Mouse (Mus musculus) kidney, embryonic 14.5 days (tissue): ENCODE measurements around the gene Tnfsf10. TPM values are rescaled to one million over a fixed set of nuclear protein-coding genes. Genes with fewer than 3 reads are reported as not detected.
"Not testable (repeated sequence)": the region's sequence is repeated elsewhere in the genome, so short reads cannot be mapped to it uniquely, and the experiment has no call there.

Source experiments
- ATAC-seq: fragments of 200-750 bp; cut with Nextera tagmentation; 2 replicates; pipeline ENCODE4 v1.8.0; 2017; ENCODE audit warnings: moderate number of reproducible peaks, mild to moderate bottlenecking, moderate TSS enrichment, moderate library complexity; ENCODE audit not compliant: low FRiP score, low TSS enrichment
- H3K27ac ChIP-seq: fragments of 300-500 bp; sonication (generic); 2 replicates; pipeline ENCODE4 v1.5.1; 2014; ENCODE audit warnings: low read depth, mild to moderate bottlenecking, low read length, moderate library complexity, mixed read lengths
- H3K27me3 ChIP-seq: fragments of 300-500 bp; sonication (generic); 2 replicates; pipeline ENCODE4 v1.6.1; 2014; ENCODE audit warnings: mild to moderate bottlenecking, low read length; ENCODE audit not compliant: control insufficient read depth, insufficient read depth
- H3K36me3 ChIP-seq: fragments of 300-500 bp; sonication (generic); 2 replicates; pipeline ENCODE4 v1.6.1; 2014; ENCODE audit warnings: low read length, mixed read lengths; ENCODE audit not compliant: control insufficient read depth, insufficient read depth
- H3K4me1 ChIP-seq: fragments of 300-500 bp; sonication (generic); 2 replicates; pipeline ENCODE4 v1.6.1; 2014; ENCODE audit warnings: low read length, mixed read lengths; ENCODE audit not compliant: control insufficient read depth, insufficient read depth
- H3K4me2 ChIP-seq: fragments of 300-500 bp; sonication (generic); replicated peaks from 2 replicates; pipeline ENCODE4 v1.6.1; 2014; ENCODE audit warnings: low read depth, mild to moderate bottlenecking, low read length
- H3K4me3 ChIP-seq: fragments of 300-500 bp; sonication (generic); 2 replicates; pipeline ENCODE4 v1.5.1; 2014; ENCODE audit warnings: mild to moderate bottlenecking, low read length
- H3K9ac ChIP-seq: fragments of 300-500 bp; sonication (generic); 2 replicates; pipeline ENCODE4 v1.6.1; 2014; ENCODE audit warnings: low read depth, mild to moderate bottlenecking, low read length, moderate library complexity
- H3K9me3 ChIP-seq: fragments of 300-500 bp; sonication (generic); 2 replicates; pipeline ENCODE4 v1.6.1; 2016; ENCODE audit warnings: low read length; ENCODE audit not compliant: control insufficient read depth
- WGBS: fragments of 180-500 bp; shearing (Covaris S2); extraction: QIAGEN DNeasy Blood & Tissue Kit; methylation state at CpG from one replicate; pipeline ENCODE4 v1.1.7; 2014; 5-methylcytosine and 5-hydroxymethylcytosine counted together
- polyA plus RNA-seq: library from polyadenylated mRNA; unstranded; fragments of >200 nt; fragmentation: Nextera tagmentation; extraction: Ambion mirVana; gene quantifications from 2 replicates; pipeline ENCODE4 v1.2.1, GENCODE M21; 2014

The Tnfsf10 gene
- polyA plus RNA-seq, 1 experiment from 2014 or later = 0.38 TPM

GRCm38 (mm10) chr3:27283071-27283713 is 33.6 kb upstream of the Tnfsf10 start:
- no peaks in the 10 kb centered on the region for H3K9me3 ChIP-seq
- no peaks in the 10 kb centered on the region for H3K36me3 ChIP-seq
- WGBS = 5% methylated on average over 27 of the region's 27 CpGs
- H3K4me1 ChIP-seq = 0 out of 2 replicates have a peak, but pooled peaks cover 9% of the 10 kb centered on the region
- peak overlapping the region; percentile 35 for H3K4me2 ChIP-seq
- peak overlapping the region; percentile 8 for H3K4me3 ChIP-seq
- peak overlapping the region; percentile 40; the same call in 1 of the 2 replicates for H3K9ac ChIP-seq
- peak; percentile 57 for ATAC-seq
- H3K27ac ChIP-seq = peak overlapping the region; percentile 53; the same call in 1 of the 2 replicates
- H3K27me3 ChIP-seq = no peaks in the 10 kb centered on the region

GRCm38 (mm10) chr3:27283796-27284195 is 33.0 kb upstream of the Tnfsf10 start:
- Histone ChIP-seq H3K4me2 (peak overlapping the region; percentile 35; the same call in 1 of the 2 replicates), H3K36me3 (no peaks in the 10 kb centered on the region), H3K4me3 (no peak overlapping the region), H3K27ac (peak overlapping the region; percentile 53; the same call in 1 of the 2 replicates), H3K9me3 (no peaks in the 10 kb centered on the region), H3K27me3 (no peaks in the 10 kb centered on the region), H3K9ac (no peak overlapping the region), H3K4me1 (0 out of 2 replicates have a peak, but pooled peaks cover 9% of the 10 kb centered on the region)
- ATAC-seq = no peak
- WGBS = 46% methylated on average over 7 of the region's 7 CpGs

DNA sequence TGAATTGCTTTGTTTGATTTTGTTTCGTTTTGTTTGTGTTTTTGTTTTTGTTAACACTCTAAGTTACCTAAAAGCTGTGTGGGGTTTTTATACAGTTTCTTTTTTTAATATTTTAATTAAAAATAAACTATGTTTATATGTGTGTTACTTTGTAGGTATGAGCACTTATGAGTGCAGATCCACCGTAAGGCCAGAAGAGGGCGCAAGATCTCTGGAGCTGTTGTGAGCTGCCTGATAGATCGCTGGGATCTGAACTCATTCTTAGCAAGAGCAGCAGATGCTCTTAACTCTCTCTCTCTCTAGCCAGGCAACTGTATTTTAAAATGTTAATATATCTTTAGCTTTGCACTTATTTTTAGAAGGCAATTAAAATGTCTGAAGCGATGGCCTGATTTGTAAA is 32.6 kb upstream of the Tnfsf10 start:
- Histone ChIP-seq H3K36me3 (no peaks in the 10 kb centered on the region), H3K4me3 (no peak overlapping the region), H3K9me3 (no peaks in the 10 kb centered on the region), H3K4me1 (0 out of 2 replicates have a peak, but pooled peaks cover 9% of the 10 kb centered on the region), H3K4me2 (no peak overlapping the region), H3K9ac (no peak overlapping the region), H3K27ac (no peak overlapping the region), H3K27me3 (no peaks in the 10 kb centered on the region)
- 87% methylated on average over 5 of the region's 5 CpGs for WGBS
- ATAC-seq = no peak

- Histone ChIP-seq H3K27me3 (no peaks in the 10 kb centered on the region), H3K36me3 (no peaks in the 10 kb centered on the region), H3K9me3 (no peaks in the 10 kb centered on the region), H3K9ac (no peak overlapping the region), H3K4me2 (no peak overlapping the region), H3K27ac (0 out of 2 replicates have a peak overlapping the region, but pooled peaks have one; percentile 18), H3K4me3 (no peak overlapping the region), H3K4me1 (0 out of 2 replicates have a peak, but pooled peaks cover 9% of the 10 kb centered on the region)
- 41% methylated on average over 9 of the region's 9 CpGs for WGBS
- ATAC-seq = no peak
Observed at GRCm38 (mm10) chr3:27285072-27285471, 31.8 kb upstream of the Tnfsf10 start.

DNA sequence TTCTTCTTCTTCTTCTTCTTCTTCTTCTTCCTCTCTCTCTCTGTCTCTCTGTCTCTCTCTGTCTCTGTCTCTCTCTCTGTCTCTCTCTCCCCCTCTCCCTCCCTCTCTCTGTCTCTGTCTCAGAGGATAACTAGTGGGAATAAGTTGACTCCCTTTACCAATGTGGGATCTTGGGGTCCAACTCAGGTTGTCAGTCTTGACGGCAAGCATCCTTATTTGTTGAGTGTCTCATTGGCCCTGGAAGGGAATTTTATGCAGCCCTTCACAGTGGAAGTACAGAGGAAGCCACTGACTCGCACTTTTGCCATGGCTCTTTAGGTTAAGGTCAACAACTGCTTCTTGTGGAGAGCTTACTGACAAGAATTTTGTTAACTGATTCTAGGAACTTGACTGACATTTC is 28.5 kb upstream of the Tnfsf10 start:
- Histone ChIP-seq H3K9ac (no peak overlapping the region), H3K4me2 (no peak overlapping the region), H3K4me3 (no peak overlapping the region), H3K36me3 (no peaks in the 10 kb centered on the region), H3K9me3 (no peaks in the 10 kb centered on the region), H3K4me1 (0 out of 2 replicates have a peak, but pooled peaks cover 2% of the 10 kb centered on the region), H3K27ac (no peak overlapping the region), H3K27me3 (no peaks in the 10 kb centered on the region)
- ATAC-seq = no peak
- 64% methylated on average over 2 of the region's 2 CpGs for WGBS

- Histone ChIP-seq H3K9ac (no peak overlapping the region), H3K4me3 (no peak overlapping the region), H3K9me3 (no peaks in the 10 kb centered on the region), H3K36me3 (no peaks in the 10 kb centered on the region), H3K27ac (peak overlapping the region; percentile 49; the same call in 1 of the 2 replicates), H3K4me1 (no peaks in the 10 kb centered on the region), H3K4me2 (no peak overlapping the region), H3K27me3 (no peaks in the 10 kb centered on the region)
- ATAC-seq = no peak
- 40% methylated on average over 8 of the region's 8 CpGs for WGBS
Observed at GRCm38 (mm10) chr3:27288909-27289308, 27.9 kb upstream of the Tnfsf10 start.

DNA sequence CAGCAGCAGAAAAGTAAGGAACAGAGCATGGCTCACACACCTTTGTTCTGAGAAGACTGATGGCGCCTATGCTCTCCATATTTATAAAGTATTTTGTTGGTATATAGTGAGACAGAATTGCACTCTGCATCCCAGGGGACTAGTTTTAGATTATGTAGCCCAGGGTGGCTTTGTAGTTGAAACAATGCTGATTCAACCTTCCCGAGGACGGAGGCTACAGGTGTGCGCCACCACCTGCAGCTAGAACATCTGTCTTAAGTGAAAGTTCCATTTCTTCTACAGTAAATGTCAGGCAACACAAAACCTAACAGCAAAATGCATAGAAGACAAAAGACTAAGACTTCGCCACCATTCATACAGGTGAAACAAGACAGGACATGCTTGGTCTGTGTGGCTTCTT is 26.5 kb upstream of the Tnfsf10 start:
- Histone ChIP-seq H3K27ac (no peak overlapping the region), H3K4me2 (no peak overlapping the region), H3K4me3 (no peak overlapping the region), H3K9me3 (no peaks in the 10 kb centered on the region), H3K27me3 (no peaks in the 10 kb centered on the region), H3K9ac (no peak overlapping the region), H3K4me1 (no peaks in the 10 kb centered on the region), H3K36me3 (no peaks in the 10 kb centered on the region)
- WGBS = 91% methylated on average over 5 of the region's 5 CpGs
- ATAC-seq = no peak

- H3K27me3 ChIP-seq, H3K4me2 ChIP-seq, H3K36me3 ChIP-seq, H3K27ac ChIP-seq, H3K4me3 ChIP-seq, H3K9me3 ChIP-seq, H3K9ac ChIP-seq, ATAC-seq, H3K4me1 ChIP-seq: not testable (repeated sequence)
- 87% methylated on average over 5 of the region's 5 CpGs for WGBS
Observed at GRCm38 (mm10) chr3:27290945-27291344, 25.9 kb upstream of the Tnfsf10 start.

GRCm38 (mm10) chr3:27291411-27291810 is 25.4 kb upstream of the Tnfsf10 start:
- WGBS = 90% methylated on average over 4 of the region's 4 CpGs
- not testable (repeated sequence) for ATAC-seq, H3K9me3 ChIP-seq, H3K9ac ChIP-seq, H3K4me2 ChIP-seq, H3K36me3 ChIP-seq, H3K4me1 ChIP-seq, H3K27ac ChIP-seq, H3K27me3 ChIP-seq, H3K4me3 ChIP-seq
